Mouse (Mus musculus) layer of hippocampus, adult 8-10 months (tissue): ENCODE measurements around the gene Prkab1. TPM values are rescaled to one million over a fixed set of nuclear protein-coding genes. Genes with fewer than 3 reads are reported as not detected.

Source experiments
- DNase-seq, 2 experiments: peaks; one replicate each; pipeline ENCODE4 v3.0.0; 2022; ENCODE audit warnings: low spot score in 2 of 2
- total RNA-seq, 4 experiments: library from RNA; stranded (reverse); gene quantifications; 2 replicates each; pipeline ENCODE4 v1.2.4; 2022

Gene Prkab1
- total RNA-seq, 4 experiments from 2014 or later = 20.9 to 27.1 (median 22.6) TPM

DNA sequence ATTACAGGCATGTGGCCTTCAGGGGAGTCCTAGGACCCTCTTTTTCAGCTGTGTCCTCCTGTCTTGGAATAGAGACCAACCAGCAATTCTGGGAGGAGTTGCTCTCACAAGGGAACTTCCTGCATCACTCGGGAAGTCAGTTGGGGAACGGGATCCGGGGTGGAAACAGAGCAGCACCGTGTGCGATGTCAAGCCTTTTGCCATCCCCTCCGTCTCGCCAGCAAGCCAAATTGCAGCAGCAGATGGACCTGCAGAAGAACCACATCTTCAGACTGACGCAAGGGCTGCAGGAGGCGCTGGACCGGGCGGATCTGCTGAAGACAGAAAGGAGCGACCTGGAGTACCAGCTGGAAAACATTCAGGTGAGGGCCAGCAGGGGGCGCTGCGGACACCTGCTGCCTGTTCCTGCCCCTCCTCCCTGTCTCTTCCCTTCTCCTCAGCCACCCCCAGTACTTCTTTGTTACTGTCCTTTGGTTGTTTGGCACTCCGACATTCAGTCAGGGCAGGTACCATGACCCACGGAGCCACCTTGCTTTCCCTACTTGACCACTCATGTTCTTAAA lies 45.1 kb downstream of the Prkab1 start:
- no peak for DNase-seq

- no peak for DNase-seq
Measured at GRCm38 (mm10) chr5:115978255-115978654, 46.1 kb downstream of the Prkab1 start.

- DNase-seq = no peak
Measured at GRCm38 (mm10) chr5:115977757-115978156, 46.6 kb downstream of the Prkab1 start.

- DNase-seq = no peak
Measured at GRCm38 (mm10) chr5:115977266-115977665, 47.0 kb downstream of the Prkab1 start.

GRCm38 (mm10) chr5:115976446-115976845 lies 47.9 kb downstream of the Prkab1 start:
- no peak for DNase-seq

DNA sequence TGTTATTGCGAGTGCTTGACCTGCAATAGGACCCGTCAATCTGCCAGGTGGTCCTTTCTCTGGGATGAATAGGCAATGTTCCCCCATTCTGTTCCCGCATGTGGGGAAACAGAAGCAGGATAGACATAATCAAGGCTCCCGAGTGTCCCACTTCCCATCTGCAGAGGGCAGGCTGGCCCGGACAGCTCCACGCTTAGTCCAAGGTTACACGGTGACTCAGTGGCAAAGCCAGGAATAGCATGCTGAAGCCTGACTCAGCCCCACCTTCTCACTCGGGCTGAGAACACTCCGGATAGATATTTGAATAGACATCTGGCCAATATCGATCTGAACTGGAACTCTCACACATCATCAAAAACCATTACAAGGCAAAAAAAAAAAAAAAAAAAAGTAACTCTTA lies 48.6 kb downstream of the Prkab1 start:
- DNase-seq = no peak

DNA sequence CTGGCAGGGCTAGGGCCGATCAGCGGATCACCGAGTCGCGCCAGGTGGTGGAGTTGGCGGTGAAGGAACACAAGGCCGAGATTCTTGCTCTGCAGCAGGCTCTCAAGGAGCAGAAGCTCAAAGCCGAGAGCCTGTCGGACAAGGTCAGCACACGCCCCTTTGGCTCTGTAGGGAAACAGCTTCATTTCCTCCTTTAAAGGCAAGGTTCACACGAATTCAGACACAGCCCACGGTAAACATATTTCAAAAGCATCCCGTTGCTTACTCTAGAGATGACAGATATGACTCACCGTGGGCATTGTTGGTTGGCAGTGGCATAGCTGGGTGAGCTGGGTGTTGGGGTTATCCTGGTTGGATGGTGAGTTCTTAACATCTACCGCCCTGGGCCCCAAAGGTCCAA lies 53.1 kb downstream of the Prkab1 start:
- DNase-seq = no peak

Other genes starting within 250 kb of the Prkab1 start
- gene Cit, start 179.2 kb downstream of the Prkab1 start, total RNA-seq = 10 to 100 TPM; 73.2 to 96.9 (median 79.2) TPM
- gene Tmem233, start 58.7 kb upstream of the Prkab1 start, total RNA-seq = not detected